Mouse (Mus musculus) liver, embryonic 12.5 days (tissue): Measurements from ENCODE around the gene Hes2. TPM values are rescaled to one million over a fixed set of nuclear protein-coding genes. Genes with fewer than 3 reads are reported as not detected.

Experiments
- ATAC-seq: fragments of 200-750 bp; cut with Nextera tagmentation; 2 replicates; pipeline ENCODE4 v1.8.0; 2017; ENCODE audit warnings: moderate number of reproducible peaks, mild to moderate bottlenecking, moderate library complexity
- H3K27ac ChIP-seq: fragments of 300-500 bp; sonication (generic); 2 replicates; pipeline ENCODE4 v1.5.1; 2016; ENCODE audit warnings: mild to moderate bottlenecking
- H3K27me3 ChIP-seq: fragments of 300-500 bp; sonication (generic); replicated peaks from 2 replicates; pipeline ENCODE4 v1.6.1; 2016; ENCODE audit warnings: mild to moderate bottlenecking, moderate library complexity
- H3K36me3 ChIP-seq: fragments of 300-500 bp; sonication (generic); 2 replicates; pipeline ENCODE4 v1.6.1; 2016; ENCODE audit warnings: mild to moderate bottlenecking, moderate library complexity
- H3K4me1 ChIP-seq: fragments of 300-500 bp; sonication (generic); 2 replicates; pipeline ENCODE4 v1.6.1; 2016
- H3K4me2 ChIP-seq: fragments of 300-500 bp; sonication (generic); 2 replicates; pipeline ENCODE4 v1.6.1; 2016; ENCODE audit warnings: mild to moderate bottlenecking, moderate library complexity
- H3K4me3 ChIP-seq: fragments of 300-500 bp; sonication (generic); 2 replicates; pipeline ENCODE4 v1.5.1; 2016; ENCODE audit warnings: mild to moderate bottlenecking, moderate library complexity
- H3K9ac ChIP-seq: fragments of 300-500 bp; sonication (generic); 2 replicates; pipeline ENCODE4 v1.6.1; 2016; ENCODE audit warnings: mild to moderate bottlenecking, moderate library complexity
- H3K9me3 ChIP-seq: fragments of 300-500 bp; sonication (generic); replicated peaks from 2 replicates; pipeline ENCODE4 v1.6.1; 2016; ENCODE audit warnings: mild to moderate bottlenecking, moderate library complexity
- WGBS: fragments of 180-500 bp; shearing (Covaris S2); methylation state at CpG from one replicate; pipeline ENCODE4 v1.1.7; 2016; ENCODE audit not compliant: insufficient replicate concordance; 5-methylcytosine and 5-hydroxymethylcytosine counted together
- polyA plus RNA-seq: library from polyadenylated mRNA; unstranded; fragments of >200 nt; fragmentation: Nextera tagmentation; extraction: Ambion mirVana; gene quantifications from 2 replicates; pipeline ENCODE4 v1.2.1, GENCODE M21; 2016

Hes2 gene
- polyA plus RNA-seq, 1 experiment from 2014 or later: 0.05 TPM

- WGBS: 67% methylated on average over 4 of the region's 4 CpGs
These were observed 33.9 kb downstream of the Hes2 start for GRCm38 (mm10) chr4:152192569-152192968.

GRCm38 (mm10) chr4:152194476-152195175 is 36.0 kb downstream of the Hes2 start:
- 56% methylated on average over 3 of the region's 3 CpGs for WGBS
- Histone ChIP-seq H3K4me1 (peaks cover 70% of the 10 kb centered on the region), H3K9me3 (no peaks in the 10 kb centered on the region), H3K27ac (peak overlapping the region; percentile 51), H3K27me3 (no peaks in the 10 kb centered on the region), H3K9ac (no peak overlapping the region), H3K36me3 (no peaks in the 10 kb centered on the region), H3K4me2 (no peak overlapping the region), H3K4me3 (no peak overlapping the region)
- ATAC-seq: peak; percentile 44; the same call in 1 of the 2 replicates

More at GRCm38 (mm10) chr4:152192569-152192968, 33.9 kb downstream of the Hes2 start:
- H3K27ac ChIP-seq: no peak overlapping the region
- H3K4me3 ChIP-seq: no peak overlapping the region
- no peaks in the 10 kb centered on the region for H3K9me3 ChIP-seq
- H3K36me3 ChIP-seq: no peaks in the 10 kb centered on the region
- ATAC-seq: no peak
- no peak overlapping the region for H3K9ac ChIP-seq
- no peaks in the 10 kb centered on the region for H3K27me3 ChIP-seq
- H3K4me1 ChIP-seq: peaks cover 63% of the 10 kb centered on the region
- no peak overlapping the region for H3K4me2 ChIP-seq

- Histone ChIP-seq H3K9ac (no peak overlapping the region), H3K27me3 (no peaks in the 10 kb centered on the region), H3K27ac (no peak overlapping the region), H3K4me3 (no peak overlapping the region), H3K9me3 (no peaks in the 10 kb centered on the region), H3K4me2 (no peak overlapping the region), H3K36me3 (no peaks in the 10 kb centered on the region), H3K4me1 (peaks cover 70% of the 10 kb centered on the region)
- WGBS: 72% methylated on average over 9 of the region's 9 CpGs
- no peak for ATAC-seq
These were observed 37.6 kb downstream of the Hes2 start for GRCm38 (mm10) chr4:152196276-152196675.

GRCm38 (mm10) chr4:152197545-152197944 is 38.9 kb downstream of the Hes2 start:
- no peak overlapping the region for H3K9ac ChIP-seq
- WGBS: 33% methylated on average over 5 of the region's 5 CpGs
- no peaks in the 10 kb centered on the region for H3K27me3 ChIP-seq
- no peaks in the 10 kb centered on the region for H3K9me3 ChIP-seq
- ATAC-seq: peak; percentile 21; the same call in 1 of the 2 replicates
- H3K27ac ChIP-seq: no peak overlapping the region; the same call in 1 of the 2 replicates
- H3K4me1 ChIP-seq: peaks cover 78% of the 10 kb centered on the region
- no peak overlapping the region for H3K4me2 ChIP-seq
- no peak overlapping the region for H3K4me3 ChIP-seq
- H3K36me3 ChIP-seq: no peaks in the 10 kb centered on the region

- Histone ChIP-seq H3K9me3 (no peaks in the 10 kb centered on the region), H3K4me1 (peaks cover 76% of the 10 kb centered on the region), H3K4me3 (no peak overlapping the region), H3K4me2 (no peak overlapping the region), H3K27me3 (no peaks in the 10 kb centered on the region), H3K9ac (no peak overlapping the region), H3K36me3 (no peaks in the 10 kb centered on the region), H3K27ac (no peak overlapping the region)
- ATAC-seq: no peak
- WGBS: 32% methylated on average over 1 of the region's 1 CpGs
These were observed 41.0 kb downstream of the Hes2 start for GRCm38 (mm10) chr4:152199617-152200016.

- H3K36me3 ChIP-seq: no peaks in the 10 kb centered on the region
- no peak overlapping the region for H3K9ac ChIP-seq
- ATAC-seq: no peak
- H3K4me3 ChIP-seq: no peak overlapping the region
- H3K4me1 ChIP-seq: peaks cover 81% of the 10 kb centered on the region
- no peak overlapping the region for H3K4me2 ChIP-seq
- 0 out of 2 replicates have a peak overlapping the region, but pooled peaks have one; percentile 12 for H3K27ac ChIP-seq
- no peaks in the 10 kb centered on the region for H3K27me3 ChIP-seq
- H3K9me3 ChIP-seq: no peaks in the 10 kb centered on the region
- 18% methylated on average over 6 of the region's 6 CpGs for WGBS
These were observed 42.8 kb downstream of the Hes2 start for GRCm38 (mm10) chr4:152201492-152201891.

- Histone ChIP-seq H3K4me2 (no peak overlapping the region), H3K9ac (no peak overlapping the region), H3K9me3 (no peaks in the 10 kb centered on the region), H3K27me3 (no peaks in the 10 kb centered on the region), H3K4me3 (no peak overlapping the region), H3K36me3 (0 out of 2 replicates have a peak, but pooled peaks cover 2% of the 10 kb centered on the region), H3K4me1 (peaks cover 71% of the 10 kb centered on the region), H3K27ac (no peak overlapping the region)
- ATAC-seq: no peak
- 67% methylated on average over 1 of the region's 1 CpGs for WGBS
These were observed 43.8 kb downstream of the Hes2 start for GRCm38 (mm10) chr4:152202418-152202817.

- H3K4me3 ChIP-seq: no peak overlapping the region
- no peak overlapping the region for H3K4me2 ChIP-seq
- peaks cover 66% of the 10 kb centered on the region for H3K4me1 ChIP-seq
- H3K9ac ChIP-seq: no peak overlapping the region
- WGBS: 70% methylated on average over 3 of the region's 3 CpGs
- no peaks in the 10 kb centered on the region for H3K27me3 ChIP-seq
- no peak for ATAC-seq
- H3K36me3 ChIP-seq: 0 out of 2 replicates have a peak, but pooled peaks cover 2% of the 10 kb centered on the region
- no peak overlapping the region for H3K27ac ChIP-seq
- no peaks in the 10 kb centered on the region for H3K9me3 ChIP-seq
These were observed 44.2 kb downstream of the Hes2 start for GRCm38 (mm10) chr4:152202905-152203304.

- Histone ChIP-seq H3K4me1 (peaks cover 59% of the 10 kb centered on the region), H3K36me3 (0 out of 2 replicates have a peak, but pooled peaks cover 2% of the 10 kb centered on the region), H3K27ac (no peak overlapping the region), H3K4me2 (no peak overlapping the region), H3K9ac (no peak overlapping the region), H3K4me3 (no peak overlapping the region), H3K9me3 (no peaks in the 10 kb centered on the region), H3K27me3 (no peaks in the 10 kb centered on the region)
- WGBS: 73% methylated on average over 6 of the region's 6 CpGs
- ATAC-seq: peak; percentile 59
These were observed 46.0 kb downstream of the Hes2 start for GRCm38 (mm10) chr4:152204663-152205062.

- Histone ChIP-seq H3K4me2 (no peak overlapping the region), H3K27ac (no peak overlapping the region), H3K36me3 (0 out of 2 replicates have a peak, but pooled peaks cover 2% of the 10 kb centered on the region), H3K27me3 (no peaks in the 10 kb centered on the region), H3K4me3 (no peak overlapping the region), H3K9ac (no peak overlapping the region), H3K4me1 (peaks cover 48% of the 10 kb centered on the region), H3K9me3 (no peaks in the 10 kb centered on the region)
- 63% methylated on average over 6 of the region's 6 CpGs for WGBS
- no peak for ATAC-seq
These were observed 47.5 kb downstream of the Hes2 start for GRCm38 (mm10) chr4:152206199-152206598.

- 42% methylated on average over 4 of the region's 4 CpGs for WGBS
- Histone ChIP-seq H3K4me3 (no peak overlapping the region), H3K4me2 (no peak overlapping the region), H3K9ac (no peak overlapping the region), H3K27me3 (no peaks in the 10 kb centered on the region), H3K27ac (0 out of 2 replicates have a peak overlapping the region, but pooled peaks have one; percentile 3), H3K36me3 (0 out of 2 replicates have a peak, but pooled peaks cover 2% of the 10 kb centered on the region), H3K4me1 (peaks cover 49% of the 10 kb centered on the region), H3K9me3 (no peaks in the 10 kb centered on the region)
- no peak for ATAC-seq
These were observed 51.0 kb downstream of the Hes2 start for GRCm38 (mm10) chr4:152209623-152210022.
